Mouse (Mus musculus): Measurements from ENCODE around the gene Sfmbt2.

GRCm38 (mm10) chr2:10615500-10615899 is 245.2 kb downstream of the Sfmbt2 start:
- TF ChIP-seq EP300 (IDR thresholded peaks at IDR 0.05; ENCODE audit: low read length) (no peak), CTCF (conservative IDR thresholded peaks at IDR 0.05 in 1 of 2, IDR thresholded peaks at IDR 0.05 in 1 of 2; ENCODE audit: low read depth in 2 of 2, low read length in 2 of 2) (no peak), ELF1 (IDR thresholded peaks at IDR 0.05; ENCODE audit: low read depth, low read length) (no peak), KAT2A (IDR thresholded peaks at IDR 0.05; ENCODE audit: insufficient replicate concordance, low read length) (no peak), TBP (conservative IDR thresholded peaks at IDR 0.05; ENCODE audit: low read depth, low read length) (no peak), SMC3 (IDR thresholded peaks at IDR 0.05; ENCODE audit: low read depth, low read length) (no peak), POLR2A (IDR thresholded peaks at IDR 0.05; ENCODE audit: low read depth, low read length) (no peak)

All from CH12.LX (cell line).